13 mouse cellular contexts compared by ENCODE assay signal in genomic region chr13:108769465-108770056, GRCm38 (mm10).
"Had no signal": no experiment of that assay in that cellular context is flagged by ENCODE, and none has a peak within 500 bp of the region (broad histone marks: within the 10 kb centered on the region; RNA-seq: fewer than 3 reads in every experiment).

No protein-coding gene starts in this region.

- H3K4me2 ChIP-seq: liver, embryonic 11.5 days; liver, embryonic 15.5 days; midbrain, embryonic 13.5 days; stomach, embryonic 15.5 days had no signal

- H3K27ac ChIP-seq: left cerebral cortex, adult 2 months; limb, embryonic 10.5 days; liver, embryonic 15.5 days; midbrain, embryonic 13.5 days; stomach, embryonic 15.5 days had no signal

- H3K36me3 ChIP-seq: limb, embryonic 10.5 days; liver, embryonic 15.5 days; midbrain, embryonic 13.5 days; stomach, embryonic 15.5 days had no signal

- H3K4me1 ChIP-seq: limb, embryonic 10.5 days; liver, embryonic 15.5 days; midbrain, embryonic 13.5 days; stomach, embryonic 15.5 days had no signal

- H3K27me3 ChIP-seq: liver, embryonic 15.5 days; midbrain, embryonic 13.5 days; stomach, embryonic 15.5 days had no signal

- H3K9ac ChIP-seq: liver, embryonic 15.5 days; midbrain, embryonic 13.5 days; stomach, embryonic 15.5 days had no signal

- H3K9me3 ChIP-seq: limb, embryonic 10.5 days; liver, embryonic 15.5 days; midbrain, embryonic 13.5 days; stomach, embryonic 15.5 days had no signal

- ATAC-seq: inflammation-experienced regulatory T-cells, adult 6 months; midbrain, embryonic 13.5 days had no signal

- DNase-seq: kidney, adult 18-20 months; kidney, postnatal 25 days; lung, adult 2 months; right cerebral cortex, postnatal 14 days; thymus, adult 2 months; thymus, postnatal 25 days had no signal

- H3K4me3 ChIP-seq: left cerebral cortex, adult 2 months; limb, embryonic 10.5 days; liver, embryonic 15.5 days; midbrain, embryonic 13.5 days; stomach, embryonic 15.5 days had no signal
